Mouse (Mus musculus) cerebral cortex, adult 2 months (tissue): ENCODE results near the gene Med16.

Experiments used
- WGBS: fragments of 180-500 bp; shearing (Covaris S2); methylation state at CpG from one replicate; pipeline ENCODE4 v1.1.7; 2018; 5-methylcytosine and 5-hydroxymethylcytosine counted together

The Med16 gene

GRCm38 (mm10) chr10:79884938-79885337, 23.8 kb downstream of the Med16 start:
- 71% methylated on average over 3 of the region's 3 CpGs for WGBS

GRCm38 (mm10) chr10:79884446-79884845, 24.3 kb downstream of the Med16 start:
- 47% methylated on average over 4 of the region's 4 CpGs for WGBS

GRCm38 (mm10) chr10:79883297-79884084, 25.2 kb downstream of the Med16 start:
- 18% methylated on average over 22 of the region's 22 CpGs for WGBS

- 22% methylated on average over 22 of the region's 22 CpGs for WGBS
These were observed 26.7 kb downstream of the Med16 start for GRCm38 (mm10) chr10:79881981-79882380.

GRCm38 (mm10) chr10:79880721-79881120, 28.0 kb downstream of the Med16 start:
- WGBS = 31% methylated on average over 9 of the region's 9 CpGs

- WGBS = 74% methylated on average over 3 of the region's 3 CpGs
These were observed 29.2 kb downstream of the Med16 start for GRCm38 (mm10) chr10:79879527-79879926.

- 69% methylated on average over 12 of the region's 12 CpGs for WGBS
These were observed 31.0 kb downstream of the Med16 start for GRCm38 (mm10) chr10:79877757-79878156.

GRCm38 (mm10) chr10:79877174-79877573, 31.5 kb downstream of the Med16 start:
- WGBS = 82% methylated on average over 1 of the region's 1 CpGs

GRCm38 (mm10) chr10:79874290-79874862, 34.3 kb downstream of the Med16 start, which contains the start of the genes Prtn3 and Plppr3:
Gene Prtn3, plus strand, starts transcription at chr10:79874476.
Gene Plppr3, minus strand, starts transcription at chr10:79874634.
- WGBS = 1% methylated on average over 57 of the region's 57 CpGs

- 2% methylated on average over 26 of the region's 26 CpGs for WGBS
These were observed 34.9 kb downstream of the Med16 start for GRCm38 (mm10) chr10:79873715-79874289.

- 12% methylated on average over 6 of the region's 6 CpGs for WGBS
These were observed 35.4 kb downstream of the Med16 start for GRCm38 (mm10) chr10:79873313-79873712.

- WGBS = 52% methylated on average over 3 of the region's 3 CpGs
These were observed 35.9 kb downstream of the Med16 start for GRCm38 (mm10) chr10:79872862-79873261.

- WGBS = 50% methylated on average over 8 of the region's 8 CpGs
These were observed 36.9 kb downstream of the Med16 start for GRCm38 (mm10) chr10:79871845-79872244.

GRCm38 (mm10) chr10:79866601-79867000, 42.1 kb downstream of the Med16 start:
- 82% methylated on average over 11 of the region's 11 CpGs for WGBS

- 73% methylated on average over 19 of the region's 19 CpGs for WGBS
These were observed 42.9 kb downstream of the Med16 start for GRCm38 (mm10) chr10:79865801-79866295.

- WGBS = 54% methylated on average over 12 of the region's 12 CpGs
These were observed 43.5 kb downstream of the Med16 start for GRCm38 (mm10) chr10:79865189-79865601.

- WGBS = 42% methylated on average over 10 of the region's 10 CpGs
These were observed 44.2 kb downstream of the Med16 start for GRCm38 (mm10) chr10:79864351-79865188.

- 63% methylated on average over 10 of the region's 10 CpGs for WGBS
These were observed 45.8 kb downstream of the Med16 start for GRCm38 (mm10) chr10:79862925-79863324.

GRCm38 (mm10) chr10:79862049-79862788, 46.5 kb downstream of the Med16 start:
- 62% methylated on average over 23 of the region's 23 CpGs for WGBS

- WGBS = 56% methylated on average over 25 of the region's 25 CpGs
These were observed 47.3 kb downstream of the Med16 start for GRCm38 (mm10) chr10:79861230-79862048.
